Mouse (Mus musculus) ovary, adult 18-20 months (tissue): ENCODE data around the gene Trap1.
"Not testable (repeated sequence)": the region's sequence is repeated elsewhere in the genome, so short reads cannot be mapped to it uniquely, and the experiment has no call there.

Experiments used
- DNase-seq: peaks from one replicate; pipeline ENCODE4 v3.0.0; 2022; ENCODE audit warnings: low spot score, mixed read lengths

Gene Trap1

GRCm38 (mm10) chr16:4035575-4035974 is 42.1 kb downstream of the Trap1 start:
- no peak for DNase-seq

GRCm38 (mm10) chr16:4034476-4034875 is 43.2 kb downstream of the Trap1 start:
- DNase-seq: no peak

- DNase-seq: no peak
Observed at GRCm38 (mm10) chr16:4033971-4034370, 43.7 kb downstream of the Trap1 start.

GRCm38 (mm10) chr16:4032341-4032748 is 45.3 kb downstream of the Trap1 start:
- DNase-seq: peak; percentile 22

GRCm38 (mm10) chr16:4031441-4032274 is 46.0 kb downstream of the Trap1 start:
- DNase-seq: no peak

- no peak for DNase-seq
Observed at GRCm38 (mm10) chr16:4030501-4030900, 47.1 kb downstream of the Trap1 start.

GRCm38 (mm10) chr16:4029371-4029841 is 48.2 kb downstream of the Trap1 start:
- peak; percentile 8 for DNase-seq

GRCm38 (mm10) chr16:4027211-4027610 is 50.4 kb downstream of the Trap1 start:
- no peak for DNase-seq

GRCm38 (mm10) chr16:4026672-4027071 is 51.0 kb downstream of the Trap1 start:
- no peak for DNase-seq

- no peak for DNase-seq
Observed at GRCm38 (mm10) chr16:4022719-4023118, 54.9 kb downstream of the Trap1 start.

- no peak for DNase-seq
Observed at GRCm38 (mm10) chr16:4021241-4021640, 56.4 kb downstream of the Trap1 start.

- not testable (repeated sequence) for DNase-seq
Observed at GRCm38 (mm10) chr16:4017466-4017865, 60.2 kb downstream of the Trap1 start.

- not testable (repeated sequence) for DNase-seq
Observed at GRCm38 (mm10) chr16:4016786-4017185, 60.8 kb downstream of the Trap1 start.

- DNase-seq: no peak
Observed at GRCm38 (mm10) chr16:4014040-4014668, 63.5 kb downstream of the Trap1 start.

- DNase-seq: no peak
Observed at GRCm38 (mm10) chr16:4012882-4013570, 64.6 kb downstream of the Trap1 start.

GRCm38 (mm10) chr16:4003489-4004398 is 73.9 kb downstream of the Trap1 start, which contains the start of gene Slx4:
Gene Slx4 (minus strand): TSS chr16:4003770.
- peak; percentile 94 for DNase-seq
